Mouse (Mus musculus) Patski (cell line): ENCODE data around the gene Dguok. TPM values are rescaled to one million over a fixed set of nuclear protein-coding genes. Genes with fewer than 3 reads are reported as not detected.

Experiments used
- ATAC-seq: fragments of 100-300 bp; one replicate; pipeline ENCODE4 v1.8.0; 2021
- CTCF ChIA-PET: fragments of 350-600 bp; sonication (Branson Sonifier 250); formaldehyde crosslinking; loops from one replicate; lab custom pipeline; 2022; ENCODE audit warnings: inconsistent platforms; lab: Charles Lee
- POLR2A ChIA-PET: fragments of 350-600 bp; sonication (Branson Sonifier 250); formaldehyde crosslinking; loops from one replicate; lab custom pipeline; 2022; ENCODE audit warnings: antibody characterized with exemption, inconsistent platforms; lab: Charles Lee
- DNase-seq: peaks from one replicate; pipeline ENCODE4 v3.0.0-alpha.2; 2011; ENCODE audit warnings: low read depth, low spot score
- H3K27me3 ChIP-seq: fragments of 371-371 bp; one replicate; pipeline ENCODE4 v1.5.1; 2021
- CTCF ChIP-seq: fragments of 100-300 bp; IDR thresholded peaks from one replicate; pipeline ENCODE4 v1.5.1; 2021
- in situ Hi-C: fragments of 300-500 bp; cut with MboI; formaldehyde crosslinking; loops from 3 replicates; pipeline ENCODE4 v1.11.1; 2018; ENCODE audit warnings: low pct_unique_long_range_greater_than_20kb, mixed read lengths
- polyA plus RNA-seq: library from polyadenylated mRNA; unstranded; gene quantifications from one replicate; pipeline ENCODE4 v1.2.3, GENCODE M21; 2021

Gene Dguok
- polyA plus RNA-seq, 1 experiment from 2014 or later = 42.2 TPM

DNA sequence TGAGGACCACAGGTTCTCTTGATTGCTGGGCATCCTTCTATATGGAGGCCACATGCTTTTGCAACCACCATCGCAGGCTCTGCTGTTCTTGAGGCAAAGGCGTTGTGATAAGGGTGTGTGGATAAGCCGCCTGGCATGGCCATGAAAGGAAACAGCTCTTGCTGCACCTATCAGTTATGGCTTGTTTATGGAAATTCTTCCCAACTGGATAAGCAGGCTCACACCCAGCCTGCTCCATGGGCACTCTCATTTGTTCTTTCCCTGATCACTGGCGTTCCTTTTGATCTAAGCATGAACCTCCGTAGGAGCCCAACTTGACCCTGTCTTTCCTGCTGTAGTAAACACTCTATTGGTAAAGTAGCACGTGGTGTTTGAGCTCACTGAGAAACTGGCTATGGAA, 15.0 kb upstream of the Dguok start:
- CTCF ChIA-PET = interaction anchor here (0.5 to 1.3 kb wide), 3 partner anchors 8 to 21 kb away, joined by 3 read pairs; no protein-coding TSS in a partner anchor
- TF ChIP-seq CTCF = no peak
- POLR2A ChIA-PET = no interaction called here
- ATAC-seq (no peak), DNase-seq (no peak)
- H3K27me3 ChIP-seq = no peaks in the 10 kb centered on the region
- in situ Hi-C loops = no loop called here

DNA sequence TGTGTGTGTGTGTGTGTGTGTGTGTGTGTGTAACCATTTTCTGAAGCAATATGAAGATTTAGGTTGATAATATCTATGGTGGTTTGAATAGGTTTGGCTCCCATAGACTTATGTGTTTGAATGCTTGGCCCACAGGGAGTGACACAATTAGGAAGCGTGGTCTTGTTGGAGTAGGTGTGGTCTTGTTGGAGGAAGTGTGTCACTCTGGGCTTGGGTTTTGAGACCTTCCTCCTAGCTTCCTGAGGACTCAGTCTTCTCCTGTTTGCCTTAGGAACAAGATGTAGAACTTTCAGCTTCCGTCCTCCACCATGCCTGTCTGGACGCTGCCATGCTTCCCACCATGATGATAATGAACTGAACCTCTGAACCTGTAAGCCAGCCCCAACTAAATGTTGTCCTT, 11.9 kb upstream of the Dguok start:
- POLR2A ChIA-PET = no interaction called here
- ATAC-seq = no peak

DNA sequence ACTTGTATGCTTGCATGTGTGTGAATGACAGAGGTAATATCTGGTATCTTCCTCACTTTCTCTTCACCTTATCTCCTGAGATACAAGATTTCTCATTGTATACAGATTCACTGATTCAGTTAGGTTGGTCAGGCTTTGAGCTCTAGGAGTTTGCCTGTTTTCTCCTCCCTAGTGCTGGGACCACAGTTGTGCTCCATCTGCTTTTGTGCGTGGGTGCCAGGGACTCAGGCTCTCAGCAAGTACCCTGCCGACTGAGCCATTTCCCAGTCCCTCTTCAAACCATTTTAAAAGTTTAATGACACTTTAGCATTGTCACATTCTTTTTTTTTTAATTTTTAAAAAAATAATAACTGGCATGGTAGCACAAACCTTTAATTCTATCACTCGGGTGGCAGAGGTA, 8.4 kb upstream of the Dguok start:
- no peaks in the 10 kb centered on the region for H3K27me3 ChIP-seq
- ATAC-seq (no peak), DNase-seq (no peak)
- in situ Hi-C loops = no loop called here
- POLR2A ChIA-PET = no interaction called here
- CTCF ChIA-PET = interaction anchor here (1.1 kb wide), 1 partner anchor 116 kb away, joined by 3 read pairs; no protein-coding TSS in a partner anchor
- no peak for TF ChIP-seq CTCF

More for the DNA sequence above, 11.9 kb upstream of the Dguok start:
- no peak for DNase-seq
- in situ Hi-C loops = no loop called here
- H3K27me3 ChIP-seq = no peaks in the 10 kb centered on the region
- CTCF ChIA-PET = interaction anchor here (1.0 kb wide), 1 partner anchor 9 kb away, joined by 3 read pairs; no protein-coding TSS in a partner anchor
- TF ChIP-seq CTCF = no peak

DNA sequence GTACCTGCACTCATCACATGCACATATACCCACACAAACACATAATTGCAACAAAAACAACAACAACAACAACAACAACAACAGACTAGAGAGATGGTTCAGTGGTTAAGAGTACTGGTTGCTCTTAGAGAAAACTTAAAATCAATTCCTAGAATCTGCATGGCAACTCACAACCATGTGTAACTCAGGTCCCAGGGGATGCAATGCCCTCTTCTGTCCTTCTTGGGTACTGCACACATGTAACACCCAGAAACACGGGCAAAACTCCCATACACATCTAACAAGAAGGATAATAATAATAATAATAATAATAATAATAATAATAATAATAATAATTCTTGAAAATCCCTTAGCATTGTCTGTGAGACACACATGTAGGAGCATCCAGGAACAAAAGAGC, 5.7 kb upstream of the Dguok start:
- DNase-seq = no peak
- no peak for ATAC-seq
- peak; percentile 79 for TF ChIP-seq CTCF
- H3K27me3 ChIP-seq = no peaks in the 10 kb centered on the region
- CTCF ChIA-PET = interaction anchor here (1.6 kb wide), 1 partner anchor 165 kb away, joined by 4 read pairs; no protein-coding TSS in a partner anchor
- in situ Hi-C loops = loop anchor here (5.0 kb wide), 2 partner anchors 55 to 155 kb away; no protein-coding TSS in a partner anchor
- POLR2A ChIA-PET = no interaction called here

DNA sequence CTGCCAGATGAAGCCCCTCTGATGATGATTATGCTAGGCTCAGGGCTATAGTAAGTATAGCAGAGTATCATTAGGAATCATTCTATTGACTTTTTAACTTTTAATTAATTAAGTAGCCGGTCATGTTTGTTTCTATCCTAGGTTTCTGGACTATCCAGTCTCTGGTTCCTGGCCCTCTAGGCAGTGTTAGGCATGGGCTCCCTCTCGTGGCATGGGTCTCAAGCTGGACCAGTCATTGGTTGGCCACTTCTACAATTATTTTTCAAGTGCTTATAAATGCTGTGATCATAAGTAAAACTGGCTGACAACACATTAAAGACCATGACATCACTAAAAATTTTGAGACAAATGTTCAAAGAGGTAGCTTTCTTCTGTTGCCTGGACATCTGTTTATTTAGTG, 3.4 kb upstream of the Dguok start:
- in situ Hi-C loops = loop anchor here (5.0 kb wide), 2 partner anchors 57 to 153 kb away; no protein-coding TSS in a partner anchor
- TF ChIP-seq CTCF = peak; percentile 59
- ChIA-PET POLR2A (interaction anchor here (0.6 kb wide), 2 partner anchors 148 to 296 kb away, joined by 3 to 4 read pairs; no protein-coding TSS in a partner anchor), CTCF (interaction anchor here (0.8 to 3.5 kb wide), 18 partner anchors 8 to 160 kb away, joined by 3 to 18 read pairs (median 4); no protein-coding TSS in a partner anchor)
- no peak for DNase-seq
- H3K27me3 ChIP-seq = no peaks in the 10 kb centered on the region
- no peak for ATAC-seq

DNA sequence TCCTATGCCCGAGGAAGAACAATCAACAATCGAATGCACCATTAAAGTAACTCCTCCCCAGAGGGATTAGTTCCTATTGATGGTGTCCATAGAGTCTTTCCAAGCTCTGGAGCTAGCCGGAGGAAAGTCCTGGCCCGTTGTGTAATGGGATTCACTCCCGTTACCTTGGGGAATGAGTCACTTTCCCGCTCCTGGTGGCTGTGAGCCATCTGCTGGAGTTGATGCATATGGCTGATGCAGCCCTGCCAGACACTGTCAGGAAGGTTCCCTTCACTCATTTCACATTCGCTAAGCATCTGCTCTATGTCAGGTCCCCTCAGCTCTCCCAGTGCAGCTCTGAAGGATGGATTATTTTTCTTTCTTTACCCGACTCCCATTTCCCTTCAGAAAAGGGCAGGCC, 2.7 kb upstream of the Dguok start:
- in situ Hi-C loops = no loop called here
- CTCF ChIA-PET = interaction anchor here (0.7 to 3.5 kb wide), 18 partner anchors 9 to 242 kb away, joined by 3 to 18 read pairs (median 4); no protein-coding TSS in a partner anchor
- no peaks in the 10 kb centered on the region for H3K27me3 ChIP-seq
- peak; percentile 48 for ATAC-seq
- peak; percentile 87 for TF ChIP-seq CTCF
- POLR2A ChIA-PET = no interaction called here
- DNase-seq = no peak

DNA sequence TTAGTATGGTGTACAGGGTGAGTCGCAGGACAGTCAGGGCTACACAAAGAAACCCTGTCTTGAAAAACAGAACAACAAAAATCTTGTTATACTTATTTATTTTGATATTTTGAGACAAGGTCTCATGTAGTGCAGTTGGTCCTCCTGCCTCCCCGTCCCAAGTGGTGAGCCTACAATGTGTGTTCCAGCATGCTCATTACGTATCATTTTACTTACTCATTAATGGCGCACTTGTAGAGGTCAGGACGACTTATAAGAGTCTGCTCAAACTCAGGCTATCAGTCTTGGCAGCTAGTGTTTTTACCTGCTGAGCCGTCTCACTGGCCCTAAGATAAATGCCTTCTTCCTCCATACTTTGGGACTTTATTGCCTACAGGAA, 388 bp upstream of the Dguok start:
- DNase-seq = no peak
- ATAC-seq = no peak
- POLR2A ChIA-PET = interaction anchor here (1.3 kb wide), 1 partner anchor 68 kb away, joined by 3 read pairs; no protein-coding TSS in a partner anchor
- no peak for TF ChIP-seq CTCF
- in situ Hi-C loops = no loop called here
- no peaks in the 10 kb centered on the region for H3K27me3 ChIP-seq
- CTCF ChIA-PET = interaction anchor here (1.0 kb wide), 1 partner anchor 190 kb away, joined by 3 read pairs; no protein-coding TSS in a partner anchor

DNA sequence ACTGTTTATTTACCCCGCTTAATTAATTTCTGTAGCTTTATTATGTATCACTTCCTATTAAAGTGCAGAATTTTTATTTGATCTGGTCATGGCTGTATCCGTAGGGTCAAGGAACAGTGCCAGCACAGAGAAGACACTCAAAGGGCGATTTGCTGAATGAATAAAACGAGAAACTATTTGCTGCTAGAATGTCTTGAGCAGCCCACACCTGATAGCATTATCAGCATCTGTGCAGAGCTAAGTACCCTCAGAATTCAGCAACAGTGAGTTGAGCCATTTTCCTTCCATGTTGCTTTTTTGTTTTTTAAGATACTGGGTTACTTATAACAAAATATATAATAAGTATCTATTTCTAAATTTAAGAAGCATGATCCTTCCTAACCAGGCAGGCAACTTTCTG, 1.2 kb downstream of the Dguok start:
- no peaks in the 10 kb centered on the region for H3K27me3 ChIP-seq
- in situ Hi-C loops = no loop called here
- ChIA-PET POLR2A (interaction anchor here (0.8 kb wide), 1 partner anchor 8 kb away, joined by 4 read pairs; no protein-coding TSS in a partner anchor), CTCF (interaction anchor here (1.3 kb wide), 1 partner anchor 9 kb away, joined by 3 read pairs; no protein-coding TSS in a partner anchor)
- no peak for TF ChIP-seq CTCF
- no peak for ATAC-seq
- no peak for DNase-seq

DNA sequence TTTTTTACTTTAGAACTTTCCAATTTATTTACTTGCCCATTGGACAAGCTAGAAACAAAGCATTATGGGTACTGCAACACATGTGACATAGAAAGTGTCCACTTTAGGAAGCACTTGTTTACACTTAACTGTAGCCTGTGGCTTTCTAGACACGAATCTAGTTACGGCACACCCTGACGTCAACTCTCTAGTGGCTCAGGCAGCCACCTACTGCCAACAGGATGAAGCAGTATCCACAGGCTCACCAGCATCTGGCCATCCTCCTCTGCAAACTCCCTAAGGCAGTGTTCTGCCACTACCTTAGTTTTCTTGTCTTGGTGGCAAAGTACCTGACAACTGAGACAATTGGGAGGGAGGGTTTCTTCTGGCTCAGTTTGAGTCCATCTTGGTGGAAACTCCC, 3.4 kb downstream of the Dguok start:
- no peak for TF ChIP-seq CTCF
- no peak for ATAC-seq
- no peak for DNase-seq
- no peaks in the 10 kb centered on the region for H3K27me3 ChIP-seq
- ChIA-PET POLR2A (interaction anchor here (0.5 kb wide), 1 partner anchor 59 kb away, joined by 3 read pairs; no protein-coding TSS in a partner anchor), CTCF (interaction anchor here (1.0 kb wide), 1 partner anchor 93 kb away, joined by 3 read pairs; no protein-coding TSS in a partner anchor)
- in situ Hi-C loops = no loop called here

DNA sequence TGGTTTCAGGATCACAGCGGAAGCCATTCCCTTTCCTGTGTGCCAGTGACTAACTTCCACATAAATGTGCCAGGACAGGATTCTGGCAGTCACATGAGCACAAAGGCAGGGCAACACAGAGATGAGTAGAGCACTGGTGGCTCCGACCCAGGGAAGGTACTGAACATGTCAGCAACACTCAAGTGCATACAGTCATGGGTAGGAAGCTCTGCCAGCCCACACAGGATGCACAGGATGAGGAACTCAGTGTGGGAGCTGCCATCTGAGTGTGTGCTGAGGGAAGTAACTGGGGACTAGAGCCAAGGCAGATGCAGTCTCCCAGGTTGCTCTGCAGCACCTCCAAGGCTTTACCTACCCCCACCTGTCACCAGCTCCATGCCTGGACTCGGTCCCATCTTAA, 4.1 kb downstream of the Dguok start:
- CTCF ChIA-PET = interaction anchor here (0.6 to 1.0 kb wide), 2 partner anchors 47 to 92 kb away, joined by 3 read pairs; no protein-coding TSS in a partner anchor
- no peaks in the 10 kb centered on the region for H3K27me3 ChIP-seq
- in situ Hi-C loops = no loop called here
- ATAC-seq (no peak), DNase-seq (no peak)
- POLR2A ChIA-PET = interaction anchor here (0.5 kb wide), 1 partner anchor 60 kb away, joined by 3 read pairs; no protein-coding TSS in a partner anchor
- TF ChIP-seq CTCF = no peak
